Mouse (Mus musculus) liver, adult 2 months (tissue): ENCODE data around the gene Rnf43.

ENCODE experiments used
- CTCF ChIP-seq: fragments of 200-500 bp; IDR thresholded peaks from 2 replicates; pipeline ENCODE4 v1.5.1; 2011; ENCODE audit warnings: low read depth, low read length, control low read depth
- POLR2A ChIP-seq: fragments of 200-500 bp; IDR thresholded peaks from 2 replicates; pipeline ENCODE4 v1.6.1; 2011; ENCODE audit warnings: low read length, control low read depth; ENCODE audit not compliant: insufficient read depth; ENCODE audit errors: extremely low read depth

DNA sequence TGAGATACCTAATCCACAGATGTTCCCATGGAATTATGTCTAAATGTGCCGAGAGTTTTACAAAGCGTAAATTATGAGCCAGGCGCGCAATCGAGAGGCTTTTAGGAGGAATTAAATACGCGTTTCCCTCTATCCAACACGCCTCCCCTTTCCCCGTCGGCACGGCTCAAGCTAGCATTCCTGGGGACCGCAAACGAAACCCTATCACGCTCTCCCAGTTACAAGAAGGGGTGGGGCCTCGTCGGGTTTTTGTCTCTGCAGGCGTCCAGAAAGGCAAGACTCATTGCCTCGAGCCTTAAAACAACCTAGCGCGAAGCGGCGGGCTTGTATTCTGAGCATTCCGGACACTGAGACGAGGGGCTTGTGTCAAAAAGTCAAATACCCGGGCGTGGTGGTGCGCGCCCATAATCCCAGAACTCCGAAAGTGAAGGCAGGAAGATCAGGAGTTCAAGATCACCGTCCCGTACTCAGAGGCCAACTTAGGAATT, 74.2 kb downstream of the Rnf43 start:
- TF ChIP-seq CTCF (no peak), POLR2A (no peak)
